Mouse (Mus musculus): ENCODE results near the gene Triobp. TPM values are rescaled to one million over a fixed set of nuclear protein-coding genes. Genes with fewer than 3 reads are reported as not detected.

Triobp gene
- polyA plus RNA-seq, 1 experiment, result 40.9 TPM

DNA sequence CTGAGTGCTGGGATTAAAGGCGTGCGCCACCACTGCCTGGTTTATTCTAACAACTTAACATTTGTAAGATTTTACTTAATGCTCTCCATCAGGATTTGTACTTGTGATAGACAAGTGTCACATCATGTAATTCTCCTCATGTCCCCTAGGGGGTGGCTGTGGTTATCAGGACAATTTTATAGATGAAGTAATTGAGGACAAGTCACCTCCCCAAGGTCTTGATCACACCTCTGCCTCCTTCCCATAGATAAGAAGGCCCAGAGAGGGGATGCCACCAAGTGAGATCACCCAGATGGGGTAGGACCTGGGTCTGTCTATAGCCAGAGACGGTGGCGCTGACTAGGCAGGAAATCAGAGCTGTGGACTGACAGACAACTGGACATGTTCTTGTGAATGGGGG, 8.8 kb downstream of the Triobp start:
- no peak for TF ChIP-seq POLR2A (IDR thresholded peaks at IDR 0.05; ENCODE audit: low read depth, low read length)
- no peak for TF ChIP-seq CTCF (IDR thresholded peaks at IDR 0.05; ENCODE audit: extremely low read depth, insufficient read depth, insufficient read length, insufficient replicate concordance)
- no peak for DNase-seq (ENCODE audit: low read depth in 1 of 2, low spot score in 2 of 2)
- 85% methylated on average over 4 of the region's 4 CpGs for WGBS
- no peaks in the 10 kb centered on the region for H3K4me1 ChIP-seq (ENCODE audit: control insufficient read depth, insufficient read depth, insufficient read length)
- no peak overlapping the region for H3K27ac ChIP-seq (ENCODE audit: insufficient read depth, low read length)
- H3K27me3 ChIP-seq (ENCODE audit: control insufficient read depth, insufficient read depth, low read length), result no peaks in the 10 kb centered on the region
- H3K4me3 ChIP-seq (ENCODE audit: extremely low read depth, insufficient read depth, insufficient read length), result no peak overlapping the region
- no peaks in the 10 kb centered on the region for H3K36me3 ChIP-seq (ENCODE audit: control insufficient read depth, insufficient read depth, low read length)

DNA sequence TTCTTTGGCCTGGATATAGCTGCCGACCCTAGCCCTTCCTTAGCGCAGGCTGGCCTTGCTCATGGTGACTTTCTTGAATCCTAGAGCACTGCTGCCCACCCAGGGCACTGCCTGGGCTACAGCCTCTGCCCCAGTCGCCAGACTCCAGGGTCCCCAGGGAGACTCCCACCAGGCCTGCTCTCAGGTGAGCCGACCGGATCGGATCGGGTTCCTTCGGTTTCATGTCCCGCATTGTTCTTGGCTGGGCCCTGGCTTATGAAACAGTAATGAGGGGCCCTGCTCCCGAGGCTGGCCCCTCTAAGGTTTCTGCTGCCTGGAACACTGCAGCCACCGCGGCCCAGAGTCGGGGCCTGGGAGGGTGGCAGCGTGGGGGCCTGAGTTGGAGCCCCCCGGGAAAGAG, 9.5 kb downstream of the Triobp start:
- WGBS, result 86% methylated on average over 15 of the region's 15 CpGs

DNA sequence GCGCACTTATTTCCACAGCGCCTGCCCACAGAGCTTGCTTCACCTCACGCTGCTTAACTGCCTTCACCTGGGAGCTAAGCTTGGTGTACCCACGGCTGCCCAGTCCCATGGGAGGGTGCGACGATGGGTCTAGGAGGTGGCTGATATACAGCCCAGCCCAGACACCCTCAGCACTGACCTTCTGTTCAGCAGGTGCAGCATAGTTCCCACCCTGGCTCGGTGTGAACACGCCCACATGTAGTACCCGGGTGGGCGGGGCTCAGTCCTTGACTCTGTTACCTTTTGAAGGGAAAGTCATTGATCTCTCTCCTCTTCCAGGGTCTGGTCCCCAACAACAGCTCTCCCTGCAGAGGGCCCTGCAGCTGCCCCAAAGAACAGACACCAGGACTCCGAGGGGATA, 12.0 kb downstream of the Triobp start:
- Histone ChIP-seq H3K27me3 (ENCODE audit: control insufficient read depth, insufficient read depth, low read length) (no peaks in the 10 kb centered on the region), H3K4me1 (ENCODE audit: control insufficient read depth, insufficient read depth, insufficient read length) (no peaks in the 10 kb centered on the region), H3K36me3 (ENCODE audit: control insufficient read depth, insufficient read depth, low read length) (no peaks in the 10 kb centered on the region), H3K27ac (ENCODE audit: insufficient read depth, low read length) (no peak overlapping the region), H3K4me3 (ENCODE audit: extremely low read depth, insufficient read depth, insufficient read length) (no peak overlapping the region)
- TF ChIP-seq CTCF (IDR thresholded peaks at IDR 0.05; ENCODE audit: extremely low read depth, insufficient read depth, insufficient read length, insufficient replicate concordance) (no peak), POLR2A (IDR thresholded peaks at IDR 0.05; ENCODE audit: low read depth, low read length) (no peak)
- DNase-seq (ENCODE audit: low read depth in 1 of 2, low spot score in 2 of 2), result no peak
- WGBS, result 85% methylated on average over 11 of the region's 11 CpGs

More for the DNA sequence above, 9.5 kb downstream of the Triobp start:
- H3K27ac ChIP-seq (ENCODE audit: insufficient read depth, low read length), result no peak overlapping the region
- no peak for TF ChIP-seq CTCF (IDR thresholded peaks at IDR 0.05; ENCODE audit: extremely low read depth, insufficient read depth, insufficient read length, insufficient replicate concordance)
- no peak for TF ChIP-seq POLR2A (IDR thresholded peaks at IDR 0.05; ENCODE audit: low read depth, low read length)
- H3K4me1 ChIP-seq (ENCODE audit: control insufficient read depth, insufficient read depth, insufficient read length), result no peaks in the 10 kb centered on the region
- no peak overlapping the region for H3K4me3 ChIP-seq (ENCODE audit: extremely low read depth, insufficient read depth, insufficient read length)
- H3K27me3 ChIP-seq (ENCODE audit: control insufficient read depth, insufficient read depth, low read length), result no peaks in the 10 kb centered on the region
- H3K36me3 ChIP-seq (ENCODE audit: control insufficient read depth, insufficient read depth, low read length), result no peaks in the 10 kb centered on the region
- DNase-seq (ENCODE audit: low read depth in 1 of 2, low spot score in 2 of 2), result no peak

DNA sequence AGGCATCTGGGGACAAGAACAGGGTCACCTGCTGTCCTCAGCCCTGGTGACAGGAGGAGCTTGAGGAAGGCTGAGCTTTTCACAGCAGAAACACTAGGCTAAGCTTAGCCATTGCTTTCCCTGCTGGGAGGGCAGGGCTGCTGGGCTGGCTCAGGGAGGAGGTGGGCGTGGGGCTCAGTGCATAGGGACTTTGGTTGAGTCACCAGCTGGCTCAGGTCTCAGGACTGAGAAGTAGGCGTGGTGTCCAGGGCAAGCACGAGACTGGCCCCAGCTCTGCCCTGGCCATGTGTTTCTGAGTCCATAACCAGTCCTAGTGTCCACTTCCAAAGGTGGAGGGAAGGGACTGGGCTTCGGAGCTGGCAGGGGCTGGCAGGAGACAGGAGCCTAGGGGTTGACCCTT, 12.6 kb downstream of the Triobp start:
- no peak for TF ChIP-seq CTCF (IDR thresholded peaks at IDR 0.05; ENCODE audit: extremely low read depth, insufficient read depth, insufficient read length, insufficient replicate concordance)
- no peak for TF ChIP-seq POLR2A (IDR thresholded peaks at IDR 0.05; ENCODE audit: low read depth, low read length)
- no peak overlapping the region for H3K4me3 ChIP-seq (ENCODE audit: extremely low read depth, insufficient read depth, insufficient read length)
- DNase-seq (ENCODE audit: low read depth in 1 of 2, low spot score in 2 of 2), result no peak
- no peaks in the 10 kb centered on the region for H3K36me3 ChIP-seq (ENCODE audit: control insufficient read depth, insufficient read depth, low read length)
- H3K27me3 ChIP-seq (ENCODE audit: control insufficient read depth, insufficient read depth, low read length), result no peaks in the 10 kb centered on the region
- H3K27ac ChIP-seq (ENCODE audit: insufficient read depth, low read length), result no peak overlapping the region
- 74% methylated on average over 4 of the region's 4 CpGs for WGBS
- no peaks in the 10 kb centered on the region for H3K4me1 ChIP-seq (ENCODE audit: control insufficient read depth, insufficient read depth, insufficient read length)

DNA sequence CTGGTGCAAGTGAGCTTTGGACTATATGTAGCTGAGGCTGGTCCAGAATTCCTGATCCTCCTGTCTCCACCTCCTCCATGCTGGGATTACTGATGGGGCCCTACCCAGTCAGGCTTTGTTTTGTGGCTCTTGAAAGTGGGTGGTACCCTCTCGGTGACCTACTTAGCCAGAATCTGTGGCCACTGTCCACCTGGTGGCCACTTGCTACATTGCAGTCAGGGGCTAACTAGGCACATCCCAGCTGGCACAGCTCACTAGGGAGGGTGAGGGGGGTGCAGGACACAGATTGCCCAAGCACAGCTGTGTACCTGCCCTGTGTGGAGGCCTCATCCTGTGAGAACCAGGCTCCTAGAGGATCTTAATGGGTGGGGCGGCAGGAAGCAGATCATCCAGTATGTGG, 15.4 kb downstream of the Triobp start:
- no peaks in the 10 kb centered on the region for H3K36me3 ChIP-seq (ENCODE audit: control insufficient read depth, insufficient read depth, low read length)
- H3K4me1 ChIP-seq (ENCODE audit: control insufficient read depth, insufficient read depth, insufficient read length), result no peaks in the 10 kb centered on the region
- no peak overlapping the region for H3K4me3 ChIP-seq (ENCODE audit: extremely low read depth, insufficient read depth, insufficient read length)
- no peak overlapping the region for H3K27ac ChIP-seq (ENCODE audit: insufficient read depth, low read length)
- TF ChIP-seq CTCF (IDR thresholded peaks at IDR 0.05; ENCODE audit: extremely low read depth, insufficient read depth, insufficient read length, insufficient replicate concordance) (peak; percentile 47; the same call in 1 of the 2 replicates), POLR2A (IDR thresholded peaks at IDR 0.05; ENCODE audit: low read depth, low read length) (no peak)
- DNase-seq (ENCODE audit: low read depth in 1 of 2, low spot score in 2 of 2), result no peak
- H3K27me3 ChIP-seq (ENCODE audit: control insufficient read depth, insufficient read depth, low read length), result no peaks in the 10 kb centered on the region
- WGBS, result 37% methylated on average over 2 of the region's 2 CpGs

DNA sequence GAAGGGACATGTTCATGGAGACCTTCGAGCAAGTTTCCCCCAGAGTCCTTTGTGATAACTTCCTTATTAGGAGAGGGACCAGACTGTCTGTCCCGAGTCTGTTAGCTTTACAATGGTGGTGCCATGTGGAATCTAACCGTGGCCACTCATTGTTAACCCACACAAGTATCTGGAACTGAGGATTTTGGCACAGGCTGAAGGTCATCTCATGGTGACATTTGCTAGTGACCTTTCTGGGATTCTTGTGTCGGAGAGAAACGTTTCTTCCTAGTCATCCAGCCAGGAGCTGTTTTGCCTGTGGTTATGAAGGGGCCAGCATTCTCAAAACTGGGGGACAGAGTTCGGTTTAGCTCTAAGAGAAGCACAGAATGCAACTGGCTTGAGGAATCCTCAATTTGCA, 24.1 kb downstream of the Triobp start:
- TF ChIP-seq CTCF (IDR thresholded peaks at IDR 0.05; ENCODE audit: extremely low read depth, insufficient read depth, insufficient read length, insufficient replicate concordance), result no peak
- no peak for TF ChIP-seq POLR2A (IDR thresholded peaks at IDR 0.05; ENCODE audit: low read depth, low read length)
- no peak overlapping the region for H3K4me3 ChIP-seq (ENCODE audit: extremely low read depth, insufficient read depth, insufficient read length)
- no peak overlapping the region for H3K27ac ChIP-seq (ENCODE audit: insufficient read depth, low read length)
- H3K36me3 ChIP-seq (ENCODE audit: control insufficient read depth, insufficient read depth, low read length), result no peaks in the 10 kb centered on the region
- WGBS, result 61% methylated on average over 6 of the region's 6 CpGs
- H3K4me1 ChIP-seq (ENCODE audit: control insufficient read depth, insufficient read depth, insufficient read length), result no peaks in the 10 kb centered on the region
- DNase-seq (ENCODE audit: low read depth in 1 of 2, low spot score in 2 of 2), result no peak
- no peaks in the 10 kb centered on the region for H3K27me3 ChIP-seq (ENCODE audit: control insufficient read depth, insufficient read depth, low read length)

DNA sequence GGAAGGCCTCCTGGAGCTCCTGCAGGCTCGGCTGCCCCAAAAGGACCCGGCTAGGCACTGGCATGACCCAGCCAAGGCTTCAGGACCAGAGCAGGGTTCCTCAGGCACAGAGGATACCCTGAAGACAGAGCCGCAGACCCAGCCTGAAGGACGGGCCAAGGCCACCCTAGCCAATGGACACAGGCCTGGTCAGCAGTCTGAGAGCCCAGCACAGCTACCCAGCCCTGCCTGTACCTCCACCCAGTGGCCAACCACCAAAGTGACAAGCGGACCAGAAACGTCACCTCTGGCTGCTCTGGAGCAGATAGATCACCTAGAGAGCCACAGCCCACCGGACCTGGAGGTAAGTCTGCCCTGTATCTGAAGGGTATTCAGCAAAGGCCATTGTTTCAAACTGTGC, 26.4 kb downstream of the Triobp start:
- Histone ChIP-seq H3K4me1 (ENCODE audit: control insufficient read depth, insufficient read depth, insufficient read length) (no peaks in the 10 kb centered on the region), H3K36me3 (ENCODE audit: control insufficient read depth, insufficient read depth, low read length) (no peaks in the 10 kb centered on the region), H3K27ac (ENCODE audit: insufficient read depth, low read length) (no peak overlapping the region), H3K4me3 (ENCODE audit: extremely low read depth, insufficient read depth, insufficient read length) (no peak overlapping the region), H3K27me3 (ENCODE audit: control insufficient read depth, insufficient read depth, low read length) (no peaks in the 10 kb centered on the region)
- 92% methylated on average over 7 of the region's 7 CpGs for WGBS
- DNase-seq (ENCODE audit: low read depth in 1 of 2, low spot score in 2 of 2), result no peak
- TF ChIP-seq CTCF (IDR thresholded peaks at IDR 0.05; ENCODE audit: extremely low read depth, insufficient read depth, insufficient read length, insufficient replicate concordance) (no peak), POLR2A (IDR thresholded peaks at IDR 0.05; ENCODE audit: low read depth, low read length) (no peak)

Data from spleen, adult 2 months (tissue).